Mouse (Mus musculus): ENCODE data around the gene Mccc2.

Gene Mccc2

DNA sequence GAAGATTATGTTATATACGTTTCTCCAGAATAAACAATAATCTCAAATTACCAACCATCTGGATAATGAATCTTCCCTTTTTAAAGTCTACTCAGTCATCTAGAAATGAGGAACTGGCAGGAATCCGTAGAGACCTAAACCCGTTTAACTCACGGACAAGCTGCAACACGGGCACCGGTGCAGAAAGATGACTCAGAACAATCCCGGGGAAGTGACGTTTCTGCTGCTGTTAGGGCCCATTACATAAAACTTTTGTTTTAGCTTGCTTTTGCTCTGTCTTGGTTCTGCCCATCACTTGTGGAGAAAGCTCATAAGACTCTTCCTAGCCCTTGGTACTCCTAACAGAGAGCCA is 76.1 kb downstream of the Mccc2 start:
- DNase-seq (ENCODE audit: low spot score in 2 of 2): no peak

DNA sequence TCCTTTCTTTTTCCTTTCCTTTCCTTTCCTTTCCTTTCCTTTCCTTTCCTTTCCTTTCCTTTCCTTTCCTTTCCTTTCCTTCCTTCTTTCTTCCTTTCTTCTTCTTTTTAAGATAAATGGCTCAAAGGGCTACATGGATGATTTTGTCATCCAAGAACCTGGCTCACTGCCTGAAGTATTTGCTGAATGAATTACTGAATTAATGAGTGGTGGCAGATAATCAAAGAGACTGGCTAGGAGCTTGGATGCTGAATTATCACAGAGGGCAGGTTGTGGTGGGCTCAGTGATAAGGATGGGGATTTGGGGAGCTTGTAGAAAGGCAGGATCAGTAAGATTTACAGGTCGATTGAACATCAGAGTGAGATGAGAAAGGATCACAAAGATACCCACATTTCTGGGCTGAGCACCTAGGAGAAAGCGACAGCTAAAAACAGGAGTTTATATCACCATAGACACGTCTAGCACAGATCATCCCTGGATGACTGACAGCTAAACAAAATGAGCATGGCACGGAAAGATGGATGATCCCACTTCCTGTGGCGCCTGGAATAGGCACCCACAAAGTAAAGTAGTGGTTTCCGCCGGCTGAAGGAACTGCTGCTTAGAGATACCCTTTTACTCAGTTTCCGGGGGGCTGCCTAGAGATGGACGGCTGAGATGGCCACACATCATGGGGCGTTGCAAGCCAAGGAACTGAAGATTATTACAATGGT is 76.7 kb downstream of the Mccc2 start:
- DNase-seq (ENCODE audit: low spot score in 2 of 2): no peak

DNA sequence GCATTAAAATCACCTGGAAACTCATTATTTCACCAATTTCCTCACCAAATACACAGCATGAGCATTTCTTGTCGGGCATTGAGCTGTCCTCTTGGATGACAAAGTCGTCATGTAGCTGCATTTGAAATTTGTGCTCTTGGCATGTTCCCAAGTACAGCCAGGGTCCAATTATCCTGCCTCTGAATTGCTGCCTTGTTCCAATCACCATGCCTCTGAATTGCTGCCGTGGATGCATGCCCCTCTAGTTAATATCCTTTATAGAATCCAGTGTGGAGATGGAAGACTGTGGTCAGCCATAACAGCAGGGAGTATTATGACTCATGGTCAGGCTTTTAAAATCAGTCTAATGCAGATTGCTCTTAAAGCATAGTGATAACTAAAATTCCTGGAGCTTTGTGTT is 77.7 kb downstream of the Mccc2 start:
- no peak for DNase-seq (ENCODE audit: low spot score in 2 of 2)

DNA sequence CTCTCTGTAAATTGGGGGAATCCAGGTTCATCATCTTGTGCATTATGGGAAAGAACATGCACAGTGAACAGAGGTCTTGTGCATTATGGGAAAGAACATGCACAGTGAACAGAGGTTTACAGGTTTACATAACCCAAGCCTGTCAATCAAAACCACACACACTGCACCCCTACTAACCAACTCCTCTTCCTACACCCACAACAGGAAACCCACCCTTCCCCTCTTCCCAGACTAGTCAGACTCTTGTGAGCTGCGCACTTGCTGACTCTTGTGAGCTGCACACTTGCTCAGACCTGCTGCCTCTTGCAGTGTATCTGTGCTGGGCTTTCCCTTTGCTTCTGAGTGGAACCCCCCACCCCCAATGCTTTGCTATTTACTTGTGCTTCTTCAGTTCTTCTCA is 83.0 kb downstream of the Mccc2 start:
- DNase-seq (ENCODE audit: low spot score in 2 of 2): no peak

DNA sequence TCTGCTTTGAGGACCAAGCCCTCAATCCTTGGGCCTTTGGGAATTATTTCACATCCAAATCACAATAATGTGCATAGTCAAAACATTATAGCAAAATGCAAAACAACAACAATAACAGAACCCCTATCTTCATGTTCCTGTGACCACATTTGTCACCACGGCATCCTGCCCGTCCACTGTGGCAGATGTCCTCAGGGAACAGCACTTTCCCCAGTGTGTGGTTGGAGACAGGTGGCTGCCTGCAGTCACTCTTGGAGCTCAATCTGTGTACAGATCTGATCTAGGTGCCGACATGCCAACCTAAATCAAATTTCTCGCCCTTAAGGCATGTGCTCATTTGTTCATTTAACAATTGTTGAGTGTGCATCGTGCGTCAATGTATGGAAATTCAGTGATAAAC is 83.9 kb downstream of the Mccc2 start:
- no peak for DNase-seq (ENCODE audit: low spot score in 2 of 2)

DNA sequence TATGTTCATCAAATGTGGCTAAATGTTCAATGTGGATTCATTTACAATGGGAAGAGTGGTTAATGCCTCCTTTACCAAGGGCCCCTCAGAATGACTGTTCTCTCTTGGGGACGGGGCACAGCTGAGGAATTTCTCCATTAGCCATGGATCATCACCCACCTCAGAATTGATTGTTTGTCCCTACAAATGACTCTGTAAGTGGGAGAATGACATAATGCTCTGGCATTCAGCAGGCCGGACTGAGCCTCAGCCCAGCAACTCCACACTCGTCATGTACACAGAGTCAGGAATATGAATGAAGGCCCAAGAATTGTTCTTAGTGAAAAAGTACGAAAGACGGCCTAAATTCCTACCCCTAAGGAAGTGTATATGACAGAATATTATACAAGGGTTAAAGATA is 89.2 kb downstream of the Mccc2 start:
- DNase-seq (ENCODE audit: low spot score in 2 of 2): no peak

DNA sequence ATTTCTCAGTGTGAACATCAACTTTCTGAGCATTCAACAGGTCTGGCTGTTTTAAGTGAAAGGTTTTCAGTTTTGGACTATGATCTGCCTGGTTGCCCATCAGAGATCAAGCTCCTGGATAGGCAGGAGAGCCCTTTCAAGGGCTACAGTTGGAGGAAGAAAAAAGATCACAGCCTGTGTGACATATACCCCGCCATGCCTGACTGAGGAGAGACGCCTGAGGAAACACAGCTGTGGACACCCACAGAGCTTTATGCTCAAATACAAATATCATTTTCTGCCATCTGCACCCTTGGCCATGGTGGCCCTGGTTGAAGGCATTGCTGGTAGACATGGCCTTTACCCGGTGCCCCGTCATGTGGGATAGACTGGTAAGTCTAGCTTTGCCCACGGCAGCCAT is 99.8 kb downstream of the Mccc2 start:
- DNase-seq (ENCODE audit: low spot score in 2 of 2): no peak

DNA sequence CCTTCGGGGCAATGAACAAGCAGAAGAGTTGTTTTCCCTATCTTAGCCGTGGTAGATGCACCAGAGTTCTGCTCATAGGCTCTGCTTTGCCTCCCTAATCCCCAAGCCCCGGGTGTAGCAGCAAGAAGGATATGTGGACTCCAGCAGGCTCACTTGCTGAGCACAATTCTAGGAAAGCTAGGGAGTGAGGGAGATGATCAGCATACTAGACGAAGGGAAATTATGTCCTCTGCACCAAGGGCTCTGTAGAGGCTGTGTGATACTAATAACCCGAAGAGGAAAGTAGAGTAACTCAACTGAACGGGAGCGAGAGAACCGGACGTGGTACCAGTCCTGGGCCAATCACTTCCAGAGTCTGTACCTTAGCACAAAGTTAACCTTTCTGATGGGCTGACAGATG is 114.5 kb downstream of the Mccc2 start, which contains the start of gene Cartpt:
Gene Cartpt, minus strand, starts transcription at position 127 of the 400 bp plus-strand sequence.
- DNase-seq (ENCODE audit: low spot score in 2 of 2): no peak

DNA sequence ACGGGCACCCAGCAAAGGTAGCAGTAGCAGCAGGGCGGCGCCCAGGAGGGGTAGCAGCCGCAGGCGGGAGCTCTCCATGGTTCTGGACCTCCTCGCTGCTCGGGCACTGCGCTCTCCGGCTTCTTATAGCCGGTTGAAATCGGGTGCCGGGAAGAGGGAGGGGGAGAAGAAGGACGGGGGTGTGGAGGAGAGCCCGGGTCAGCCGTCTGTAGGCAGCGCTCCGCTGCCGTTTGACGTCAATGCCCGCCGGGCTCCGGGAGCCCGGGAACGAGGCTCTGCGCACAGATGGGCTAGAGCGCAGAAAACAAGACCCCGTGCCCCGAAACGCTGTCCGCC is 114.9 kb downstream of the Mccc2 start:
- peak in 1 of 2 experiments; percentile 12 for DNase-seq (ENCODE audit: low spot score in 2 of 2)

DNA sequence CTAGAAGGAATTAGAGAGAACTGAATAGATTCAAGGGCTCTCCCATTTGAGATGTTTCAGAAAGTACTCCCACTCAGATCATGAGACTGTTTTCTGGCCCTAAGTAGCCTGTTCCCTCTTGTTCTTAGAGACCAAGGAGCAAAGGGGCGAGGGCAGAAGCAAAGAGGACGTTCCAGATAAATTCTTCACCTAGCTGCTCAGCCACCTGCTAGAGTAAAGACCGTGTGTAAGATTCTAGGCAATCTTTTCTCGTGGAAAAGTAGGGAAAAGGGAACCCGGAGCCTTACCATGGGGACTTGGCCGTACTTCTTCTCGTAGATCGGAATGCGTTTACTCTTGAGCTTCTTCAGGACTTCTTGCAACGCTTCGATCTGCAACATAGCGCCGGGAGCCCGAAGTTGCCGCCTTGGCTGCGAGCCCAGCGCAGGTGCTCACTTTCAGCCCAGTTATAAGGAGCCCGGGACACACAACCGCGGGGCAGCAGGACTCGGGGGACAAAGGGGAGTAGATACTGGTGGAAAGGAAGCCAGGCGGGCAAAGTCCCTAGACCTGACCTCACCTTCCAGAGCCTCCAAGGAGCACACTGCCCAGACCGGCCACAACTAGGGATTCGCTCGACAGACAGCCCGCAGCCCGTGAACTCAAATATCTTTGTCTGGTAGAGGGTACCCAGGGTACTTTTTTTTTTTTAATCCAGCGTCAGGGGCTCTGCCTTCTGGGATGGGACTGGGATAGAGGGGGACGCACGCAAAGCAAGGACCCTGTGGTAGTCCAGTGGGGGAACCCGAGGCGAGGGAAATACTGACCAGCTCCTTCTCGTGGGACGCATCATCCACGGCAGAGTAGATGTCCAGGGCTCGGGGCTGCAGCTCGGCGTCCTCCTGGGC is 115.5 kb downstream of the Mccc2 start:
- no peak for DNase-seq (ENCODE audit: low spot score in 2 of 2)

DNA sequence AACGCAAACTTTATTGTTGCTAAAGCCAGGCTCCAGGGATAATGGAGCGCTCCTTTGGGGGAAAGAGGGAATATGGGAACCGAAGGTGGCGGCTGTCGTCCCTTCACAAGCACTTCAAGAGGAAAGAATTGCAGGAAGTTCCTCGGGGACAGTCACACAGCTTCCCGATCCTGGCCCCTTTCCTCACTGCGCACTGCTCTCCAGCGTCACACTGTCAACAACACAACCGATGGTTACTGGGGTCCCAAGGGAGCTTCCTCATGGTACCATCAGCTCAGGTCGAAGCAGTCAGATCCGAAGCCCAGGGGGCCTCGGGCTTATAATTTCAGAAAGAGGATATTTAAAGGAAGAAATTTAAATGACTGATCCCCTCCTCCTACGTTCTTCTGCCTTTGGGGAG is 116.6 kb downstream of the Mccc2 start:
- no peak for DNase-seq (ENCODE audit: low spot score in 2 of 2)

All from thymus, postnatal 10 days (tissue).